Mouse (Mus musculus) stomach, embryonic 14.5 days (tissue): ENCODE measurements around the gene Rgmb. TPM values are rescaled to one million over a fixed set of nuclear protein-coding genes. Genes with fewer than 3 reads are reported as not detected.

Source experiments
- ATAC-seq: fragments of 200-750 bp; cut with Nextera tagmentation; 2 replicates; pipeline ENCODE4 v1.8.0; 2017; ENCODE audit warnings: low read depth, moderate TSS enrichment; ENCODE audit not compliant: insufficient number of reproducible peaks, insufficient read depth, low FRiP score
- H3K27ac ChIP-seq: fragments of 300-500 bp; sonication (generic); 2 replicates; pipeline ENCODE4 v1.5.1; 2014; ENCODE audit warnings: mild to moderate bottlenecking, low read length, moderate library complexity, mixed read lengths
- H3K27me3 ChIP-seq: fragments of 300-500 bp; sonication (generic); 2 replicates; pipeline ENCODE4 v1.6.1; 2014; ENCODE audit warnings: low read length, control low read depth, mixed read lengths; ENCODE audit not compliant: control insufficient read depth, insufficient read depth
- H3K36me3 ChIP-seq: fragments of 300-500 bp; sonication (generic); 2 replicates; pipeline ENCODE4 v1.6.1; 2014; ENCODE audit warnings: mild to moderate bottlenecking, control low read depth, low read length, moderate library complexity, mixed read lengths; ENCODE audit not compliant: control insufficient read depth, insufficient read depth
- H3K4me1 ChIP-seq: fragments of 300-500 bp; sonication (generic); 2 replicates; pipeline ENCODE4 v1.6.1; 2014; ENCODE audit warnings: low read length, control low read depth, mixed read lengths; ENCODE audit not compliant: control insufficient read depth, insufficient read depth
- H3K4me2 ChIP-seq: fragments of 300-500 bp; sonication (generic); replicated peaks from 2 replicates; pipeline ENCODE4 v1.6.1; 2014; ENCODE audit warnings: low read depth, low read length, control low read depth
- H3K4me3 ChIP-seq: fragments of 300-500 bp; sonication (generic); 2 replicates; pipeline ENCODE4 v1.5.1; 2014; ENCODE audit warnings: low read depth, low read length, control low read depth
- H3K9ac ChIP-seq: fragments of 300-500 bp; sonication (generic); replicated peaks from 2 replicates; pipeline ENCODE4 v1.6.1; 2014; ENCODE audit warnings: low read depth, mild to moderate bottlenecking, control low read depth, low read length, moderate library complexity, mixed read lengths
- H3K9me3 ChIP-seq: fragments of 300-500 bp; sonication (generic); 2 replicates; pipeline ENCODE4 v1.6.1; 2016; ENCODE audit warnings: low read depth, low read length, control low read depth; ENCODE audit not compliant: control insufficient read depth
- WGBS: fragments of 180-500 bp; shearing (Covaris S2); extraction: QIAGEN DNeasy Blood & Tissue Kit; methylation state at CpG from one replicate; pipeline ENCODE4 v1.1.7; 2014; 5-methylcytosine and 5-hydroxymethylcytosine counted together
- polyA plus RNA-seq: library from polyadenylated mRNA; unstranded; fragments of >200 nt; fragmentation: Nextera tagmentation; extraction: Ambion mirVana; gene quantifications from 2 replicates; pipeline ENCODE4 v1.2.1, GENCODE M21; 2014

Gene Rgmb
- 64.0 and 74.5 TPM in 2 replicates for polyA plus RNA-seq

- Histone ChIP-seq H3K4me1 (peaks cover 11% of the 10 kb centered on the region; the same call in 1 of the 2 replicates), H3K9me3 (no peaks in the 10 kb centered on the region), H3K27me3 (no peaks in the 10 kb centered on the region), H3K4me3 (peak within 1 kb of the TSS; percentile 73), H3K9ac (peak within 1 kb of the TSS; percentile 89), H3K27ac (peak within 1 kb of the TSS; percentile 99), H3K36me3 (no peaks in the 10 kb centered on the region), H3K4me2 (peak within 1 kb of the TSS; percentile 74)
- 1% methylated on average over 55 of the region's 55 CpGs for WGBS
- ATAC-seq = peak; percentile 25; the same call in 1 of the 2 replicates
Observed at GRCm38 (mm10) chr17:15830766-15831644, at the start of gene Rgmb. TSS of gene Rgmb (minus strand) at chr17:15831039.

GRCm38 (mm10) chr17:15874765-15875164 lies 43.9 kb upstream of the Rgmb start:
- H3K9me3 ChIP-seq = no peaks in the 10 kb centered on the region
- 68% methylated on average over 6 of the region's 6 CpGs for WGBS
- no peak for ATAC-seq

DNA sequence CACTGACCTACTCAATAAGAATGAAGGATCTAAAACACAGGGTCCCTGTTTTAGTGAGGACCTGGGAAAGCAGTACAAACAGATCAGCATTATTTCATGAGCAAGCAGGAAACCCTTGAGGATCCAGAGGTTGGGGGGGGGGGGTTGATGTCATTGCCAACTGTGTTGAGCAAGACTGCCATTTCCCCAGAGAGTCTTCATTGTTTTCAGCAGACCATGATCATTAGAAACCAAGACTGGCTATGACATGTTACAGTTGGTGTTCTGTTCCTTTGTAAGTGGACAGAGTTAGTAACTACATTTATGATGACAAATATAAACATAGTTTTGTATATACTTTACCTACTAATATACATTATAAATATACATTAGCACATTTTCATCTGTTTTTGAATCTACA lies 41.3 kb upstream of the Rgmb start:
- Histone ChIP-seq H3K27ac (no peak overlapping the region), H3K4me2 (no peak overlapping the region)

More at GRCm38 (mm10) chr17:15874765-15875164, 43.9 kb upstream of the Rgmb start:
- no peak overlapping the region for H3K27ac ChIP-seq
- no peak overlapping the region for H3K9ac ChIP-seq
- H3K4me3 ChIP-seq = no peak overlapping the region
- H3K4me1 ChIP-seq = no peaks in the 10 kb centered on the region
- H3K36me3 ChIP-seq = no peaks in the 10 kb centered on the region
- no peak overlapping the region for H3K4me2 ChIP-seq
- H3K27me3 ChIP-seq = no peaks in the 10 kb centered on the region

DNA sequence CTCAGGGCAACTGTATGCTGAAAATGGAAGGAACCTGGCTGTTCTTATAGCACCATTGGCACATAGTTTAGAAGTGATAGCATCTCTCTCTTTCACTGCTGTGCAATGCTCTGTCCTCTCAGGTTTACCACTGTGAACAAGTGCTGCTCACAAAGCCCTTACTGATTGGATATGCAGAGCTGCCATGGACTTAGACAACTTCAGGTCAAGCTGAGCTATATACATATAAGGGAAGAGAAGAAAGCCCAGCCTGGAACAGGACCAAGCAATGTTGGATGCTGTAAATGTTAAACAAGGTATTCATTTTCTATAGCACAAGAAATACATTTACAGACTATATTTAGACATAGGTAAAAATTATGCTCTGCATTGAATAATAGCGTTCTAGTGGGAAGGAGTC lies 34.4 kb upstream of the Rgmb start:
- ATAC-seq = peak; percentile 28; the same call in 1 of the 2 replicates
- Histone ChIP-seq H3K27me3 (no peaks in the 10 kb centered on the region), H3K4me3 (no peak overlapping the region), H3K9ac (no peak overlapping the region), H3K36me3 (no peaks in the 10 kb centered on the region), H3K4me2 (no peak overlapping the region), H3K4me1 (no peaks in the 10 kb centered on the region), H3K9me3 (no peaks in the 10 kb centered on the region), H3K27ac (no peak overlapping the region)
- WGBS = 70% methylated on average over 1 of the region's 1 CpGs

More for the DNA sequence above, 41.3 kb upstream of the Rgmb start:
- no peaks in the 10 kb centered on the region for H3K36me3 ChIP-seq
- H3K9me3 ChIP-seq = no peaks in the 10 kb centered on the region
- no peak for ATAC-seq
- H3K27me3 ChIP-seq = no peaks in the 10 kb centered on the region
- H3K4me1 ChIP-seq = no peaks in the 10 kb centered on the region
- H3K9ac ChIP-seq = no peak overlapping the region
- no peak overlapping the region for H3K4me3 ChIP-seq

DNA sequence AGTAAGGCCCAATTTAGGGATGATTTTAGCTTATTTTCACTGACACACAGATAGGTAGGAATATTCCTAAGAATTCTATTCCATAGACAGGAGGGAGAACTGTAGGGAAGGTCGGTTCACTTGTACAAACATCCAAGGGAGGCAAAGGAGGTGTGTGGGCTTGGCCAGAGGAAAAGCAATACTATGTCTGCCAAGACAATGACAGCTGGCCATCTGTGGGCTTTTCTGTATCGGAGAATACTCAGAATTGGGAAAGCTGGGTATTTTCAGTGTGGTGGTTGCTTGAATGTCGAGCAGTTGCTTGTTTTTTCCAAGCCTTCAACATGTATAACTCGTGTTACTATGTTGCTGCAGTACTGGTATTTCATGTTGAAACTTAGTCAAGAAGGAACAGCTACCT lies 31.5 kb upstream of the Rgmb start:
- H3K4me1 ChIP-seq = no peaks in the 10 kb centered on the region
- no peaks in the 10 kb centered on the region for H3K9me3 ChIP-seq
- no peak overlapping the region for H3K4me2 ChIP-seq
- H3K36me3 ChIP-seq = no peaks in the 10 kb centered on the region
- H3K9ac ChIP-seq = no peak overlapping the region
- ATAC-seq = no peak
- H3K27ac ChIP-seq = no peak overlapping the region
- WGBS = 74% methylated on average over 4 of the region's 4 CpGs
- no peak overlapping the region for H3K4me3 ChIP-seq
- no peaks in the 10 kb centered on the region for H3K27me3 ChIP-seq

GRCm38 (mm10) chr17:15853121-15853520 lies 22.3 kb upstream of the Rgmb start:
- whole genome bisulfite sequencing = 74% methylated on average over 2 of the region's 2 CpGs
- Histone ChIP-seq H3K4me1 (no peaks in the 10 kb centered on the region), H3K4me3 (no peak overlapping the region), H3K4me2 (no peak overlapping the region), H3K36me3 (no peaks in the 10 kb centered on the region), H3K27ac (no peak overlapping the region), H3K9me3 (no peaks in the 10 kb centered on the region), H3K27me3 (no peaks in the 10 kb centered on the region), H3K9ac (no peak overlapping the region)
- no peak for ATAC-seq

GRCm38 (mm10) chr17:15850544-15850943 lies 19.7 kb upstream of the Rgmb start:
- ATAC-seq = no peak
- Histone ChIP-seq H3K9ac (no peak overlapping the region), H3K4me3 (no peak overlapping the region), H3K4me1 (no peaks in the 10 kb centered on the region), H3K27ac (no peak overlapping the region), H3K27me3 (no peaks in the 10 kb centered on the region), H3K36me3 (no peaks in the 10 kb centered on the region), H3K9me3 (no peaks in the 10 kb centered on the region), H3K4me2 (no peak overlapping the region)
- WGBS = 56% methylated on average over 3 of the region's 3 CpGs

DNA sequence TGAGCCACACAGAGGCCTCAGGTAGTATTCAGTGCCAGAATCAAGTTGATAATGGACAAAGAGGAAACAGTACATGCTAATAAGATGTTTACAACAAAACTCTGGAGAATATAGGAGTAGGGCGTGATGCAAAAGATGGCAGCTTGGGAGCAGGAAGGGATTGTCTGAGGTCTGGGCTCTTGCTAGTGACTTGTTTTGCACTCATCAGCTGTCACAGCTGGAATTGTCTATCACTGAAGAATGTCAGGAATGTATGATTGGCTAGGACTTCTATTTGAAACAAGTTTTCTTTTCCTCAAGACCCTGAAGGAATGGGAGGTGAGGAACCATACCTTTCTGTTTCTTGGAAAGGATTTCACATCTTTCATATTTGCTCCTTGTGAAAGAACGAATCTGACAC lies 10.6 kb upstream of the Rgmb start:
- WGBS = 83% methylated on average over 2 of the region's 2 CpGs
- H3K36me3 ChIP-seq = no peaks in the 10 kb centered on the region
- H3K4me3 ChIP-seq = no peak overlapping the region
- no peak for ATAC-seq
- H3K4me1 ChIP-seq = no peaks in the 10 kb centered on the region
- no peak overlapping the region for H3K9ac ChIP-seq
- H3K27ac ChIP-seq = no peak overlapping the region
- no peak overlapping the region for H3K4me2 ChIP-seq
- no peaks in the 10 kb centered on the region for H3K27me3 ChIP-seq
- H3K9me3 ChIP-seq = no peaks in the 10 kb centered on the region
